Mouse (Mus musculus) adrenal gland, adult 18-20 months (tissue): ENCODE data around the gene Tnfsf12. TPM values are rescaled to one million over a fixed set of nuclear protein-coding genes. Genes with fewer than 3 reads are reported as not detected.
A peak's percentile ranks its signal among the peaks of the same experiment; 100 is the strongest.

Experiments
- DNase-seq, 2 experiments: peaks; one replicate each; pipeline ENCODE4 v3.0.0; 2021 to 2022; ENCODE audit warnings: low spot score in 2 of 2
- microRNA-seq, 2 experiments: library from miRNA; unstranded; fragments of <30 nt; microRNA quantifications; one replicate each; pipeline ENCODE4 v1.2.0; 2021; ENCODE audit warnings: borderline number of aligned reads in 2 of 2
- total RNA-seq, 2 experiments: library from RNA; stranded (reverse); gene quantifications; 1 replicate in 1 of 2; 2 replicates in 1 of 2; pipeline ENCODE4 v1.2.3; 2021

Tnfsf12 gene
- total RNA-seq, 2 experiments from 2014 or later, result 23.7 to 26.2 TPM

- no peak for DNase-seq
Measured at GRCm38 (mm10) chr11:69656617-69657461, 38.8 kb downstream of the Tnfsf12 start.

- DNase-seq, result no peak
Measured at GRCm38 (mm10) chr11:69656065-69656455, 39.6 kb downstream of the Tnfsf12 start.

GRCm38 (mm10) chr11:69655264-69656064 is 40.2 kb downstream of the Tnfsf12 start, which contains the start of gene Sox15:
Gene Sox15, plus strand, starts transcription at chr11:69655314.
- peak; percentile 59 to 62 for DNase-seq

DNA sequence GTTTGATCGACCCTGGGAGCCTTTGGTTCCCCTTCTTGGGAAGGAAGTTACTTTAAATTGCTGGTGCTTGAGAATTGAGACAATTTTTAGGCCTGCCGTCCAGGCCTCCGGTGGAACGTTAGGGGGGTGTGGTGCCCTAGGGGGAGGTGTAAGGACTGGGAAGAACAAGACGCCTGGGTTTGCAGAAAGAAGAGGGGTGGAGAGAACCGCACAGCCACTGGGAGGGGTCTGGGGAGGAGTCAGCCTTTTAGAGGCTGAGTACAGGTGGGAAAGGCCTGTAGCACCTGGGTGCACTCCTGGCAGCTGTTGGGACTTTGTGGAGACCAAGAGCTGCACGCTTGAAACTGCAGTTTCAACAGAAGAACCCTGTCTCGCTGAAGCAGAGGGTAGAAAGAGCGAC is 40.9 kb downstream of the Tnfsf12 start:
- DNase-seq, result no peak

DNA sequence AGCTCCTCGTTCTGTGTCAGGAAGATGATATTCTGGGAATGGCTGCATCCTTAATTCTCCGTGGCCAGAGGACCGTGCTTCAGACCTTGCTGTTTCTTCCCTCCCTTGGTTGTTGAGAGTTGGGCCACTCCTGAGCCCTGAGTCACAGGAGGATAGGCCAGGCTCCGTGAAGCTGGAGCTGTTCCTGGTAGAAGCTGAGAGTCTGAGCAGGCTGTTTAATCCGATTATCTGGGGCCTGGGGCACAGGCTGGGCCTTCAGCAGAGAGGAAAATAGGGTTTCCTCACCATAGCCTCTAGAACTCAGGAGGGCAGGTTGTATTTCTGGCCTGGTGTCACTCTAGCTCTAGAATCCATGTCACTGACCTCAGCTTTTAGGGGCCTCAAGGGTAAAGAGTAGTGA is 42.2 kb downstream of the Tnfsf12 start:
- no peak for DNase-seq

DNA sequence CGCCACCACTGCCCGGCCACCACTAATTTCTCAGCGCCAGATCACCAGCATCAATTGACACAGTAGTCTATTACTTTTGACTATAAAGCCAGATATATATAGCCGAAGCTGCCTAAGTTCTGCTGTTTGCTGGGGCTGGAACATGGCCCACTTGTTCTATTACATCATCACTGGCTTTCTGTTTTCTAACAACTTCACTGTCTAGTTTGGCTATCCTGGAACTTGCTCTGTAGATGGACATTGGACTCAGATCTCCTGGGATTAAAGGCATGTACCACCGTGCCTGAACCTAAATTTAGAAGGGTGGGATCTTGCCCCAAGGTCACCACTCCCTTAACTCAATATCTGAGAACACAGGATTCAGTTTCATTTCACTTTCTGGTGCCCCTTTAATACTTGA is 49.8 kb downstream of the Tnfsf12 start:
- no peak for DNase-seq

Small RNAs within 50 kb of the gene (microRNA-seq; reads per million reads assigned to microRNA genes)
- 3.3 to 9.8 reads per million in 2 experiments for gene Mir1934

Other genes with a start within 250 kb of the Tnfsf12 start
- gene Dnah2, start 146.7 kb downstream of the Tnfsf12 start, total RNA-seq, result under 1 TPM; 0.13 TPM
- under 1 TPM; 0.74 to 0.76 TPM for gene Efnb3, start 135.6 kb downstream of the Tnfsf12 start, total RNA-seq
- gene Wrap53, start 115.6 kb downstream of the Tnfsf12 start, total RNA-seq, result 10 to 100 TPM in 1 of 2 experiments, 1 to 10 TPM in 1; 9.6 to 10.9 TPM
- 10 to 100 TPM; 48.4 to 53.4 TPM for gene Trp53, start 115.5 kb downstream of the Tnfsf12 start, total RNA-seq
- gene Atp1b2, start 89.9 kb downstream of the Tnfsf12 start, total RNA-seq, result 10 to 100 TPM; 32.8 to 39.8 TPM
- gene Shbg, start 77.9 kb downstream of the Tnfsf12 start, total RNA-seq, result not detected
- 1 to 10 TPM; 5.9 to 6.5 TPM for gene Sat2, start 73.8 kb downstream of the Tnfsf12 start, total RNA-seq
- 10 to 100 TPM; 83.5 to 90.2 TPM for gene Fxr2, start 62.9 kb downstream of the Tnfsf12 start, total RNA-seq
- gene Sox15, start 40.5 kb downstream of the Tnfsf12 start, total RNA-seq, result not detected
- gene Mpdu1, start 33.2 kb downstream of the Tnfsf12 start, total RNA-seq, result 100 to 1,000 TPM in 1 of 2 experiments, 10 to 100 TPM in 1; 95.7 to 117 TPM
- 10 to 100 TPM; 20.5 to 36.7 TPM for gene Cd68, start 29.7 kb downstream of the Tnfsf12 start, total RNA-seq
- 100 to 1,000 TPM; 584 to 655 TPM for gene Eif4a1, start 23.4 kb downstream of the Tnfsf12 start, total RNA-seq
- gene Senp3, start 13.8 kb downstream of the Tnfsf12 start, total RNA-seq, result 10 to 100 TPM; 69.0 to 79.8 TPM
- 1 to 10 TPM; 2.8 to 5.3 TPM for gene Tnfsf13, start 10.1 kb downstream of the Tnfsf12 start, total RNA-seq
- 1 to 10 TPM; 3.6 to 4.9 TPM for gene Tnfsfm13, start 249 bp upstream of the Tnfsf12 start, total RNA-seq
- gene Polr2a, start 62.8 kb upstream of the Tnfsf12 start, total RNA-seq, result 10 to 100 TPM; 55.4 to 79.7 TPM
- not detected for gene Slc35g3, start 66.1 kb upstream of the Tnfsf12 start, total RNA-seq
- 10 to 100 TPM; 48.2 to 71.4 TPM for gene Zbtb4, start 70.1 kb upstream of the Tnfsf12 start, total RNA-seq
- 1 to 10 TPM; 1.3 to 3.9 TPM for gene Chrnb1, start 100.1 kb upstream of the Tnfsf12 start, total RNA-seq
- 10 to 100 TPM in 1 of 2 experiments, 1 to 10 TPM in 1; 3.0 to 13.0 TPM for gene Fgf11, start 106.0 kb upstream of the Tnfsf12 start, total RNA-seq
- gene Tmem102, start 109.8 kb upstream of the Tnfsf12 start, total RNA-seq, result under 1 TPM; 0.36 to 0.51 TPM
- not detected for gene Gm39566, start 119.4 kb upstream of the Tnfsf12 start, total RNA-seq
- not detected for gene Spem2, start 122.6 kb upstream of the Tnfsf12 start, total RNA-seq
- not detected for gene Spem1, start 126.3 kb upstream of the Tnfsf12 start, total RNA-seq
- gene Nlgn2, start 141.9 kb upstream of the Tnfsf12 start, total RNA-seq, result 10 to 100 TPM; 19.7 to 24.9 TPM
- gene Tmem256, start 142.7 kb upstream of the Tnfsf12 start, total RNA-seq, result 100 to 1,000 TPM; 145 TPM
- gene Plscr3, start 150.5 kb upstream of the Tnfsf12 start, total RNA-seq, result 10 to 100 TPM; 38.2 to 46.2 TPM
- gene Tnk1, start 162.9 kb upstream of the Tnfsf12 start, total RNA-seq, result under 1 TPM in 1 of 2 experiments, not detected in 1; 0.38 TPM
- not detected for gene Tmem95, start 182.2 kb upstream of the Tnfsf12 start, total RNA-seq
- 1 to 10 TPM; 3.6 to 6.0 TPM for gene Kctd11, start 185.6 kb upstream of the Tnfsf12 start, total RNA-seq
- 1 to 10 TPM in 1 of 2 experiments, under 1 TPM in 1; 0.43 to 1.5 TPM for gene Acap1, start 199.7 kb upstream of the Tnfsf12 start, total RNA-seq
- under 1 TPM; 0.29 to 0.86 TPM for gene 2810408A11Rik, start 205.1 kb upstream of the Tnfsf12 start, total RNA-seq
- gene Neurl4, start 205.2 kb upstream of the Tnfsf12 start, total RNA-seq, result 10 to 100 TPM; 48.5 to 53.9 TPM
- gene Gps2, start 218.0 kb upstream of the Tnfsf12 start, total RNA-seq, result 10 to 100 TPM; 47.3 to 52.4 TPM
- 100 to 1,000 TPM; 579 to 673 TPM for gene Eif5a, start 226.1 kb upstream of the Tnfsf12 start, total RNA-seq
- 10 to 100 TPM; 14.2 to 32.6 TPM for gene Ybx2, start 239.9 kb upstream of the Tnfsf12 start, total RNA-seq